Mouse (Mus musculus): ENCODE measurements around the gene Usp6nl. TPM values are rescaled to one million over a fixed set of nuclear protein-coding genes. Genes with fewer than 3 reads are reported as not detected.

Usp6nl gene
- polyA plus RNA-seq, 1 experiment from 2014 or later, result 21.8 TPM

DNA sequence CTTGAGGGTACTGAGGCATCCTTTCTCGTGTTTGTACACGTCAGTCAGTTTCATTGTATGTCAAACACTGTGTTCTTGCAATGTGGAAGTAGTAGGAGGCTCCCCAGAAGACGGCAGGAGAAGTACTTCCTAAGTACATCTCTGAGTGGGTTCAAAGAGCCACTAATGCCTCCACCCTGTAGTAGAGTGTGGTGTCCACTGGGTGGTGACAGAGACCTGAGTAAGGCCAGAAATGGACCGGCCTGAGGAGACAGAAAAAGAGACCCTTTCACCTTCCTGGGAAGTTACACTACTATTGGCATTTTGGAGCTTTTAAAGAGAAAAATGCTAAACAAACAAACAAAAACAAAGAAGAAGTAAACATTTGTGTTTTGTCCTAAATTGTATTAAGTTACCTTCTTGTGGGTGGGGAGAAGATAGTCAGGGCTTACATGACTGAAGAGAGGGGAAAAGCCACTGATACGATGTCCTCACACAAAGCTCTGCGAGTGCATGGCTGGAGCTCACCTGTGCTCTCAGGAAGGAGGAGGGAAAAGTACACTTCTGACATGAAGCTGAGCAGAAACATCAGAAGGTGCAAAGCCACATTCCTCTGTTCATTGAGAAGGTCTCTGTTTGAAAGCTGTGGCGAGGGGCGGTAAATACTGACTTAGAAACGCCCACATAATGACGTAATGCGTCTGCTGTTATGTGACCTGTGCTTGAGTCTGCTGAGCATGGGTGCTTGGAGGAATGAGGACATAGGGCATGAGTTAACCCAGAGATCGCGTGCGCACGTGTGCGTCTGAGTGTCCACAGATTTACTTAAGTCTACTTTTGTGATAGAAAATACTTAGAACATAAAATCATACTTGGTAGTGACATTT, 113.9 kb downstream of the Usp6nl start:
- Histone ChIP-seq H3K4me2 (replicated peaks) (no peak overlapping the region), H3K36me3 (peaks cover 50% of the 10 kb centered on the region), H3K4me1 (no peaks in the 10 kb centered on the region), H3K9me3 (no peaks in the 10 kb centered on the region), H3K27me3 (no peaks in the 10 kb centered on the region), H3K4me3 (no peak overlapping the region), H3K27ac (replicated peaks) (no peak overlapping the region), H3K9ac (replicated peaks) (no peak overlapping the region)
- ATAC-seq (ENCODE audit: low FRiP score, low read depth), result peak; percentile 76; the same call in 1 of the 2 replicates
- 89% methylated on average over 16 of the region's 16 CpGs for whole genome bisulfite sequencing

DNA sequence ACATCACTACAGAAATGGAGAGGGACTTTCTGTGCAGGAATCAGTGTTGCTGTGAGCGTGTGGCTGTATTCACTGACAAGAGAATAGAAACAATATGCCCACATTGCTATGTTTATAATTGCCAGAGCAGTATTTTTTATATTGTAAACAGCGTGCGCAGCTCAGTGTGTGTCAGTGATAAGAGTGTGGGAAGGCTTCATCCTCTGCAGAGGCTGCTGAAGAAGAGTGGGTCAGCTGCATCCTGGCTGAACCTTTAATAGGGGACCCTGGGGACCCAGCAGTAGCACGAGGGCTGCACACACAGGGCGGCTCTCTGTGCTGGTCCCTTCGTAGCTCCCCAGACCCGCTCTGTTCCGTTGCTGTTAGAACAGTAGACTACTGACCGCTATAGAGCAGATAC, 119.2 kb downstream of the Usp6nl start:
- no peaks in the 10 kb centered on the region for H3K4me1 ChIP-seq
- no peak overlapping the region for H3K27ac ChIP-seq (replicated peaks)
- H3K9me3 ChIP-seq, result no peaks in the 10 kb centered on the region
- peaks cover 40% of the 10 kb centered on the region for H3K36me3 ChIP-seq
- ATAC-seq (ENCODE audit: low FRiP score, low read depth), result no peak
- no peak overlapping the region for H3K9ac ChIP-seq (replicated peaks)
- H3K27me3 ChIP-seq, result no peaks in the 10 kb centered on the region
- H3K4me3 ChIP-seq, result no peak overlapping the region
- no peak overlapping the region for H3K4me2 ChIP-seq (replicated peaks)
- 88% methylated on average over 9 of the region's 9 CpGs for WGBS

DNA sequence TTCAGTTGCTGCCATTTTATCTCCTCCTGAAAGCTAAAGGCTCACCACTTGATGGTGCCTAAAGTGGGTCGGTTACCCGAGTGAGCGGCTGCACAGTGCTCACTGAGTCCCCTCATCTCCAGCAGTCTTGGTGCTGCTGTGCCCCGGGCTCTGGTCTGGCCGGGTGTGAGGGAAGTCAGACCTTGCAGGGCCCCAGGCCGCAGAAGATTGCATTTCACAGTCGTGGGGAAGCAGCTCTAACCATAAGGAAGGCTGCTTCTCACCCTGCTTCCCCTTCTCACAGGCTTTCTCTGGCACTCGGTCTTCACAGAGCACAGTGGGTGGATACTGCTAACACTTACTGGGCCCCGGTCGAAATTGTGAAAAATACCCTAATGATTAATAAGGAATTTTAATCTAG, 119.8 kb downstream of the Usp6nl start:
- Histone ChIP-seq H3K9me3 (no peaks in the 10 kb centered on the region), H3K4me1 (no peaks in the 10 kb centered on the region), H3K9ac (replicated peaks) (no peak overlapping the region), H3K36me3 (peaks cover 38% of the 10 kb centered on the region), H3K4me2 (replicated peaks) (no peak overlapping the region), H3K27ac (replicated peaks) (no peak overlapping the region), H3K4me3 (no peak overlapping the region), H3K27me3 (no peaks in the 10 kb centered on the region)
- 88% methylated on average over 10 of the region's 10 CpGs for WGBS
- ATAC-seq (ENCODE audit: low FRiP score, low read depth), result no peak

DNA sequence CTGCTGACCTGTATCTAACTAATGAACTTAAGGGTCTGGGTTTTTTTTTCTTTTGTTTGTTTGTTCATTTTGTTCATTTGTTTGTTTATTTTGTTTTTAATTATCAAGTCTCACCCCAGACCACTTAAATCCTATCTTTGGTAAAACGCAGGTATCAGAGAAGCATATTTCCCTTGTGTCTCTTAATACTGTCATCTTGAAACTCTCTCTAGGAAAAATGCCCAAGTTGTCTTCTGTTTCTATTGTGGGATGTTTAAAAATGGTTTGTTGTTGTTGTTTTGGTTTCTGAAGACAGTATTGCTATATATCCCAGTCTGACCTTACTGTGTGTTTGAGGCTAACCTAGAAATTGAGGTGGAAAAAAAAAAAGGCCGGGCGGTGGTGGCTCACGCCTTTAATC, 121.5 kb downstream of the Usp6nl start:
- no peaks in the 10 kb centered on the region for H3K9me3 ChIP-seq
- no peak for ATAC-seq (ENCODE audit: low FRiP score, low read depth)
- no peak overlapping the region for H3K4me2 ChIP-seq (replicated peaks)
- no peak overlapping the region for H3K4me3 ChIP-seq
- H3K36me3 ChIP-seq, result peaks cover 29% of the 10 kb centered on the region
- no peak overlapping the region for H3K9ac ChIP-seq (replicated peaks)
- H3K27ac ChIP-seq (replicated peaks), result no peak overlapping the region
- WGBS, result 98% methylated on average over 4 of the region's 4 CpGs
- no peaks in the 10 kb centered on the region for H3K27me3 ChIP-seq
- no peaks in the 10 kb centered on the region for H3K4me1 ChIP-seq

DNA sequence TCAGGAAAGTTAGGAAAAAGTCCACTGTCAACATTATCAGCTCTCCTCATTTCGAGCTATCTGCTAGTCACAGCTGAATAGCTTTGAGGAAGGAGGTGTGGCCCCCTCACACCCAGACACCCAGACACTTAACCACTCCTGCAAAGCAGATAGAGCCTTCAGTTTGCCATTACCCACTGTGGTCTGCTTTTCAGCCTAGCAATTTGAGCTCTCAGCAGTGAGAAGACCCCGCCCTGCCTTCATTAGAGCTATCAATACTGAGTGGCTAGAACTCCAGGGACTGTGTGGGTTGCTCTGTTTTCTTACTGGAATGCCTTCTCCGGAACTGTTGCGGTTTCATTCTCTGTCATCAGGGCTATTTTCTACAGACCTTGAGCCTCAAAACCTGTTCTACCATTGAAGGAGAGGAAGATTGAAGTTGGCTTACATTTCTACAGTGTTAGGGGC, 122.3 kb downstream of the Usp6nl start:
- peaks cover 29% of the 10 kb centered on the region for H3K36me3 ChIP-seq
- H3K9me3 ChIP-seq, result no peaks in the 10 kb centered on the region
- no peak overlapping the region for H3K9ac ChIP-seq (replicated peaks)
- 87% methylated on average over 4 of the region's 4 CpGs for WGBS
- no peak overlapping the region for H3K27ac ChIP-seq (replicated peaks)
- no peak overlapping the region for H3K4me2 ChIP-seq (replicated peaks)
- no peak for ATAC-seq (ENCODE audit: low FRiP score, low read depth)
- peaks cover under 1% of the 10 kb centered on the region; the same call in 1 of the 2 replicates for H3K4me1 ChIP-seq
- no peak overlapping the region for H3K4me3 ChIP-seq
- H3K27me3 ChIP-seq, result no peaks in the 10 kb centered on the region

DNA sequence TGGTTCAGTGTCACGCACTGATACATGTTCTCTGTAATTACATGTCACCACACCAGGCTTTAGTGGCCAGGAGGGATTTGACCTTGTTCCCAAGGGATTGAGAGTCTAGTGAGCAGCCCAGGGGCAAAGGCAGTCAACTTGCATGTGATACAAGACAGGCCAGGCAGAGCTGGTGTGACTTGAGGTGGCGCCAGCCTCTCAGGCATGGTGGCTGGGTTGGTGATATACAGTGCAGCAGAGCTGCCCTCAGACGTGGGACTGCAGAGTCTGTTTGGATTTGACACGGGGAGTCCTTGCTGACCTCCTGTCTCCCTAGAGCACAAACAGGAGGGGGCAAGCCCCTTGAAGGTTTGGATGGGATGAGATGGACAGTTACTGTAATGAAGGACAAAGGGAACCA, 123.4 kb downstream of the Usp6nl start:
- Histone ChIP-seq H3K27me3 (no peaks in the 10 kb centered on the region), H3K36me3 (peaks cover 21% of the 10 kb centered on the region), H3K27ac (replicated peaks) (no peak overlapping the region), H3K9ac (replicated peaks) (no peak overlapping the region), H3K9me3 (no peaks in the 10 kb centered on the region), H3K4me3 (no peak overlapping the region), H3K4me1 (peaks cover 8% of the 10 kb centered on the region; the same call in 1 of the 2 replicates), H3K4me2 (replicated peaks) (no peak overlapping the region)
- ATAC-seq (ENCODE audit: low FRiP score, low read depth), result no peak
- WGBS, result 78% methylated on average over 4 of the region's 4 CpGs

DNA sequence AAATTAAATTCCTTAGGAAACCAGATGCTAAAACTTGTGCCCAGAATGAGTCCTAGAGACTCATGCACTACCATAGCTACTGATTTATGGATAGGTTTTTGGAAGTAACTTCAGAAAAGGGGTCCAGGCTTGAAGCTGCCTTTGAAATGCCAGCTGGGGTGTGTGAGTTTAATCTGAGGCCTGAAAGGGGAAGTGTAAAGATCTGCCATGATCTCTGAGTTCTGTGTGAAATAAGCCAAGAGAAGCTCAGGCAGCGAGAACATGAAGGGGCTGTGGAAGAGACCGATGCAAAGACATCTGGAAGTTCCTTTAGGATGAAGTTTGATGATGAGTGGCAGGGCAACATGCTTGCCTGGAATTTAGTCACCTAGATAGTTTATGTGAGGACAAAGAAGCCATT, 126.4 kb downstream of the Usp6nl start:
- H3K9ac ChIP-seq (replicated peaks), result no peak overlapping the region
- peaks cover 8% of the 10 kb centered on the region; the same call in 1 of the 2 replicates for H3K4me1 ChIP-seq
- 98% methylated on average over 2 of the region's 2 CpGs for WGBS
- H3K4me2 ChIP-seq (replicated peaks), result no peak overlapping the region
- H3K4me3 ChIP-seq, result no peak overlapping the region
- H3K36me3 ChIP-seq, result peaks cover 6% of the 10 kb centered on the region; the same call in 1 of the 2 replicates
- H3K27ac ChIP-seq (replicated peaks), result no peak overlapping the region
- no peaks in the 10 kb centered on the region for H3K27me3 ChIP-seq
- H3K9me3 ChIP-seq, result no peaks in the 10 kb centered on the region
- no peak for ATAC-seq (ENCODE audit: low FRiP score, low read depth)

DNA sequence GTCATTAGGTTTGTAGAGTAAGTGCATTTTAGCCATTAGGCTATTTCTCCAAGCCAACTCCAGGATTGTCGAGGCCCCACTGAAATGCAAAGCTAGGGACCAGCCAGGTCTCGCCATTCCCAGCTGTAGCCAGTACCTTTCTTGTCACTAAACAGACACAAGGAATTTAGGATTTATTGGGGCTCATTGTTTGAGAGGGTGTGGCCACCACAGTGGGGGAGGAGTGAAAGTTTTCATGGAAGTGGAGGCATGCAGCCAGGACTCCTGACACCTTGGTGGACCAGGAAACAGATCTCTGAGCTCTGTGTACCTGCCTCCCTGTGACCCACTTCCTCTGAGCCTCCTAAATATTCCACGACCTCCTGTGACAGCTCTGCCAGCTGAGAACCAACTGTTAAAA, 127.2 kb downstream of the Usp6nl start:
- no peaks in the 10 kb centered on the region for H3K27me3 ChIP-seq
- 0 out of 2 replicates have a peak, but pooled peaks have one; percentile 27 for ATAC-seq (ENCODE audit: low FRiP score, low read depth)
- WGBS, result 72% methylated on average over 3 of the region's 3 CpGs

DNA sequence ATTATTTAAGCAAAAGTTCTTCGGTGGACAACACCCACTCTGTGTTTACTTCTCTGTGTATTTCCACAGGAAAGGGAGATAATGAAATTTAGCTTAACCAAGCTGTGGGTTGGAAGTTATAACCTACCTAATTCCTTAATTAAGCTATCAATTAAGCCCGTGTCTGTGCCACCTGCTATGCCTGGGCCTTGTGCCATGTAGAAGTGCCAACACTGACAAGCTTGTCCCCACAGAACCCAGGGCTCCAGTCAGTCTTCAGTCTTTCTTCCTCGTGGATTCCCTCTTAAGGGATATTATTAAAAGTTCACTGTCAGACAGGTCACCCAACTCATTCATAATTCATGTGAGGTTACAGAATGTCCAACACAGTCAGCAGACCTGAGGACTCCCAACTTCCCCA, 128.1 kb downstream of the Usp6nl start:
- Histone ChIP-seq H3K27me3 (no peaks in the 10 kb centered on the region), H3K36me3 (no peaks in the 10 kb centered on the region), H3K4me2 (replicated peaks) (no peak overlapping the region), H3K27ac (replicated peaks) (no peak overlapping the region), H3K4me1 (peaks cover 8% of the 10 kb centered on the region; the same call in 1 of the 2 replicates), H3K4me3 (no peak overlapping the region), H3K9me3 (no peaks in the 10 kb centered on the region), H3K9ac (replicated peaks) (no peak overlapping the region)
- no peak for ATAC-seq (ENCODE audit: low FRiP score, low read depth)
- 76% methylated on average over 3 of the region's 3 CpGs for WGBS

More for the DNA sequence above, 127.2 kb downstream of the Usp6nl start:
- Histone ChIP-seq H3K4me3 (no peak overlapping the region), H3K27ac (replicated peaks) (no peak overlapping the region), H3K9me3 (no peaks in the 10 kb centered on the region), H3K36me3 (peaks cover 6% of the 10 kb centered on the region; the same call in 1 of the 2 replicates), H3K9ac (replicated peaks) (no peak overlapping the region), H3K4me1 (peaks cover 8% of the 10 kb centered on the region; the same call in 1 of the 2 replicates), H3K4me2 (replicated peaks) (no peak overlapping the region)

DNA sequence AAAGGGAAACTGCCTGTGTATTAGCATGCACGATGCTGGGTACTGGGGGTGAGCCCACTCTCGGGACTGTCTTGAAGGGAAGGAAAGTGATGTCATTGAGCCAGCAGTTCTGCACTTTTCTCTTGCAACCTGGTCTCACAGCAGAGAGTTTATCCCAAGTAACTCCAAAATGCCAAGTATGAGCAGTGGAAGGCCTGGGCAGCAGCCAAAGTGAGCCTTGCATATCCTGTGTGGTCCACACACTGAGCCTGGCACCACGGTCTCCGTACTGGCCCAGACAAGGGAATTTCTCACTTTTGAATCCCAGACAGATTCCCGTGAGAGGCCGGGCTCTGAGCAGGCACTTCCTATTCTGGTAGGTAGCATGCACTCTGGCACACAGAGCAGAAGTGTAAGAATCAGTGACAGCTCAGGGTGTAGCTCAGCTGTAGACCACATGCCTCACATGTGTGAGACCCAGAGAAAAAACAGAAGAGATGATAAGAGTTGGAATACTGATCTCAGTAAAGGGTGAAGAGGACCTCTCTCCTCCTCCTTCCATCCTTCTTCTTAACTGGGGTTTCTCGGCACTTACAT, 132.6 kb downstream of the Usp6nl start:
- Histone ChIP-seq H3K4me1 (peaks cover 10% of the 10 kb centered on the region; the same call in 1 of the 2 replicates), H3K4me2 (replicated peaks) (no peak overlapping the region), H3K27me3 (no peaks in the 10 kb centered on the region), H3K36me3 (no peaks in the 10 kb centered on the region), H3K9ac (replicated peaks) (no peak overlapping the region), H3K9me3 (no peaks in the 10 kb centered on the region), H3K4me3 (no peak overlapping the region), H3K27ac (replicated peaks) (no peak overlapping the region)
- WGBS, result 82% methylated on average over 7 of the region's 7 CpGs
- ATAC-seq (ENCODE audit: low FRiP score, low read depth), result peak; percentile 34; the same call in 1 of the 2 replicates

DNA sequence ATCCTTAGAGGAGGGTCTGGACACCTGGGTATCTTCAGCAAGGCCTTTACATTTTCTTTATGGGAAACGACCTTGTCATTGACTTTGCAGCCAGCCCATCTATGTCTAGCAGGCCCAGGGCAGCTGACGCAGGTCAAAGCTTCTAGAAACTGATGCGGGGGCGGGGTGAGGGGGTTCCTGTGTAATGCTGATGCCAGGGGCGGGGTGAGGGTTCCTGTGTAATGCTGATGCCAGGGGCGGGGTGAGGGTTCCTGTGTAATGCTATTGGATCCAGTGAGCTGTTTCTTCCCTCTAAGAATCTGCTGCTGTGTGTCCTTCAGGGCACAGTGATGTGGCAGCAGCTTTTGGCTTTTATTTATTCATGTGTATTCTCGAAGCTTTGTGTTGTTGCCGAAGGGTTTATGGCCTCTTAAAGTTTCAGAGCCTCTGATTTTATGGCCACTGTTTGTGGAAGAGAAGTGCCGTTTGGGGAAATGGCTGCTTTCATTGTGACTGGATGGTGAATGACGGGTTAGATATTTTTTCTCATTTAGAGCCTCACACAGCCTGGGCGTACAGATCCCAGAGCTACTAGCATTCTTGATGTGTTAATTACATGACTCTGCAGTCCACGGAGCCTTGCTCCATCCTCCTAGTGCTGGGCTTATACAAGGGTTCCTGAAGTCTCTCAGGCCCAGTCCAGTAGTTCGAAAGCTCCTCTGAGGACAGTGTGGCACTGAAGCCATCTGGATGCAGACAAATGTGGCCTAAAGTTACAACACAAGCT, 137.0 kb downstream of the Usp6nl start:
- 72% methylated on average over 13 of the region's 13 CpGs for WGBS
- Histone ChIP-seq H3K4me1 (peaks cover 7% of the 10 kb centered on the region), H3K9ac (replicated peaks) (no peak overlapping the region), H3K27me3 (no peaks in the 10 kb centered on the region), H3K27ac (replicated peaks) (no peak overlapping the region), H3K4me2 (replicated peaks) (no peak overlapping the region), H3K4me3 (no peak overlapping the region), H3K9me3 (peaks cover 15% of the 10 kb centered on the region; the same call in 1 of the 2 replicates), H3K36me3 (no peaks in the 10 kb centered on the region)
- ATAC-seq (ENCODE audit: low FRiP score, low read depth), result no peak

DNA sequence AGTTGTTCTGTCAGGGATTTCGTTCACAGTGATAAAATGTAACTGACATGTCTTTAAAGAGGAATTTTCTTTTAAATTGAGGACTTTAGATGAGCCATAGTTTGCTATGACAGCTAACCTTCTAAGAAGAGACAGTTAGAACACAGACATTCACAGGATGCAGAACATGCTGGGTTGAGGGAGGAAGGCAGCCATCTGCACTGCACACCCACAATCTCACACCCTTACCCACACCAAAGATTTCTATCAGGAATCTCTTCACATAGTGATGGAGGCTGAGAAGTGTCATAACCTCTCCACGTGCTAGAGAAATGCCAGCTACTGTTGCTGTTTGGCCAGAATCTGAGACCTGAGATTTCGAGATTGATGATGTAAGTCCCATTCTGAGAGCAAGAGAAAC, 139.8 kb downstream of the Usp6nl start:
- H3K36me3 ChIP-seq, result no peaks in the 10 kb centered on the region
- H3K9me3 ChIP-seq, result peaks cover 15% of the 10 kb centered on the region; the same call in 1 of the 2 replicates
- no peak overlapping the region for H3K27ac ChIP-seq (replicated peaks)
- H3K9ac ChIP-seq (replicated peaks), result no peak overlapping the region
- H3K4me2 ChIP-seq (replicated peaks), result no peak overlapping the region
- ATAC-seq (ENCODE audit: low FRiP score, low read depth), result no peak
- H3K4me3 ChIP-seq, result no peak overlapping the region
- H3K4me1 ChIP-seq, result peaks cover 9% of the 10 kb centered on the region
- WGBS, result 88% methylated on average over 3 of the region's 3 CpGs
- H3K27me3 ChIP-seq, result no peaks in the 10 kb centered on the region

Measured in midbrain, embryonic 12.5 days (tissue).